Mouse (Mus musculus) macrophage (primary cell): ENCODE measurements around the gene Nxf1. TPM values are rescaled to one million over a fixed set of nuclear protein-coding genes. Genes with fewer than 3 reads are reported as not detected.
A peak's percentile ranks its signal among the peaks of the same experiment; 100 is the strongest.

Experiments
- H3K27ac ChIP-seq: fragments of 350-480 bp; formaldehyde crosslinking; 2 replicates; pipeline ENCODE4 v1.9.0; 2021
- H3K36me3 ChIP-seq: fragments of 350-480 bp; formaldehyde crosslinking; 2 replicates; pipeline ENCODE4 v1.9.0; 2021; ENCODE audit errors: inconsistent target
- H3K4me3 ChIP-seq: fragments of 350-480 bp; formaldehyde crosslinking; 2 replicates; pipeline ENCODE4 v1.9.0; 2021; ENCODE audit errors: inconsistent target
- H3K79me2 ChIP-seq: fragments of 350-480 bp; formaldehyde crosslinking; 2 replicates; pipeline ENCODE4 v1.9.0; 2021; ENCODE audit errors: inconsistent target
- WGBS: methylation state at CpG from one replicate; pipeline ENCODE4 v1.1.7; 2026; ENCODE audit warnings: inconsistent platforms; ENCODE audit not compliant: missing documents; 5-methylcytosine and 5-hydroxymethylcytosine counted together
- polyA plus RNA-seq: library from polyadenylated mRNA; stranded (reverse); fragments of 250-400 nt; gene quantifications from 3 replicates; pipeline ENCODE4 v1.2.4, GENCODE M21; 2018; ENCODE audit warnings: inconsistent platforms

Nxf1 gene
- polyA plus RNA-seq, 1 experiment from 2014 or later = 96.9 TPM

- H3K79me2 ChIP-seq = peaks cover 5% of the 10 kb centered on the region; the same call in 1 of the 2 replicates
- no peaks in the 10 kb centered on the region for H3K36me3 ChIP-seq
- 73% methylated on average over 10 of the region's 11 CpGs for WGBS
- no peak overlapping the region for H3K4me3 ChIP-seq
- 0 out of 2 replicates have a peak overlapping the region, but pooled peaks have one; percentile 84 for H3K27ac ChIP-seq
Measured at GRCm38 (mm10) chr19:8803879-8804660, 47.2 kb downstream of the Nxf1 start.

- 70% methylated on average over 5 of the region's 5 CpGs for WGBS
Measured at GRCm38 (mm10) chr19:8806810-8807209, 49.9 kb downstream of the Nxf1 start.

GRCm38 (mm10) chr19:8815812-8816211 lies 58.9 kb downstream of the Nxf1 start:
- Histone ChIP-seq H3K27ac (no peak overlapping the region), H3K4me3 (no peak overlapping the region), H3K36me3 (peaks cover 45% of the 10 kb centered on the region), H3K79me2 (peaks cover 64% of the 10 kb centered on the region)
- WGBS = 88% methylated on average over 9 of the region's 11 CpGs

More at GRCm38 (mm10) chr19:8806810-8807209, 49.9 kb downstream of the Nxf1 start:
- Histone ChIP-seq H3K27ac (peak overlapping the region; percentile 18), H3K4me3 (no peak overlapping the region), H3K36me3 (peaks cover 17% of the 10 kb centered on the region), H3K79me2 (peaks cover 5% of the 10 kb centered on the region; the same call in 1 of the 2 replicates)

GRCm38 (mm10) chr19:8817001-8817400 lies 60.1 kb downstream of the Nxf1 start:
- peaks cover 75% of the 10 kb centered on the region for H3K79me2 ChIP-seq
- H3K36me3 ChIP-seq = peaks cover 35% of the 10 kb centered on the region
- 68% methylated on average over 3 of the region's 3 CpGs for WGBS
- no peak overlapping the region for H3K4me3 ChIP-seq
- H3K27ac ChIP-seq = no peak overlapping the region

GRCm38 (mm10) chr19:8818301-8818798 lies 61.5 kb downstream of the Nxf1 start:
- WGBS = 17% methylated on average over 13 of the region's 14 CpGs
- H3K79me2 ChIP-seq = peaks cover 82% of the 10 kb centered on the region
- peaks cover 31% of the 10 kb centered on the region for H3K36me3 ChIP-seq
- H3K4me3 ChIP-seq = peak overlapping the region; percentile 95
- peak overlapping the region; percentile 96 for H3K27ac ChIP-seq

GRCm38 (mm10) chr19:8818801-8819595 lies 62.1 kb downstream of the Nxf1 start, which contains the start of gene Ttc9c:
TSS of gene Ttc9c (minus strand) at chr19:8819333.
- Histone ChIP-seq H3K27ac (peak within 1 kb of the TSS; percentile 96), H3K36me3 (peaks cover 31% of the 10 kb centered on the region), H3K79me2 (peaks cover 82% of the 10 kb centered on the region), H3K4me3 (peak within 1 kb of the TSS; percentile 95)
- 1% methylated on average over 32 of the region's 33 CpGs for WGBS

- 2% methylated on average over 70 of the region's 83 CpGs for WGBS
- Histone ChIP-seq H3K36me3 (peaks cover 35% of the 10 kb centered on the region), H3K79me2 (peaks cover 82% of the 10 kb centered on the region)
Measured at GRCm38 (mm10) chr19:8819596-8820423, 62.9 kb downstream of the Nxf1 start, which contains the start of gene Hnrnpul2. TSS of gene Hnrnpul2 (plus strand) at chr19:8820010.

More at GRCm38 (mm10) chr19:8819596-8820423, 62.9 kb downstream of the Nxf1 start, which contains the start of gene Hnrnpul2:
- peak within 1 kb of the TSS; percentile 95 for H3K4me3 ChIP-seq
- H3K27ac ChIP-seq = peak within 1 kb of the TSS; percentile 96

Other genes with a start within 250 kb of the Nxf1 start
- gene Slc22a8, start 165.8 kb upstream of the Nxf1 start, polyA plus RNA-seq = not detected in 3 replicates
- gene Slc22a6, start 139.0 kb upstream of the Nxf1 start, polyA plus RNA-seq = not detected in 3 replicates
- not detected in 3 replicates for gene Chrm1, start 93.3 kb upstream of the Nxf1 start, polyA plus RNA-seq
- gene Slc3a2, start 33.7 kb upstream of the Nxf1 start, polyA plus RNA-seq = 384 to 539 TPM (median 494 TPM) in 3 replicates
- 16.3 to 42.4 TPM (median 18.1 TPM) in 3 replicates for gene Wdr74, start 21.2 kb upstream of the Nxf1 start, polyA plus RNA-seq
- gene 1700092M07Rik, start 16.4 kb upstream of the Nxf1 start, polyA plus RNA-seq = not detected in 3 replicates
- 32.3 to 65.9 TPM (median 61.9 TPM) in 3 replicates for gene Stx5a, start 15.7 kb upstream of the Nxf1 start, polyA plus RNA-seq
- gene Tmem223, start 13.9 kb downstream of the Nxf1 start, polyA plus RNA-seq = 14.9 to 33.7 TPM (median 26.6 TPM) in 3 replicates
- 70.7 to 93.4 TPM (median 87.5 TPM) in 3 replicates for gene Tmem179b, start 17.4 kb downstream of the Nxf1 start, polyA plus RNA-seq
- 11.3 to 16.9 TPM (median 15.6 TPM) in 3 replicates for gene Taf6l, start 29.3 kb downstream of the Nxf1 start, polyA plus RNA-seq
- 87.6 to 127 TPM (median 98.0 TPM) in 3 replicates for gene Polr2g, start 41.5 kb downstream of the Nxf1 start, polyA plus RNA-seq
- 1.5 to 2.4 TPM (median 2.0 TPM) in 3 replicates for gene Zbtb3, start 45.5 kb downstream of the Nxf1 start, polyA plus RNA-seq
- gene Ttc9c, start 62.3 kb downstream of the Nxf1 start, polyA plus RNA-seq = 25.0 to 30.5 TPM (median 30.3 TPM) in 3 replicates
- gene Hnrnpul2, start 62.9 kb downstream of the Nxf1 start, polyA plus RNA-seq = 74.0 to 130 TPM (median 81.5 TPM) in 3 replicates
- 44.3 TPM in 1 of 3 replicates, not detected in the others for gene AC129217.1, start 72.7 kb downstream of the Nxf1 start, polyA plus RNA-seq
- 72.1 to 121 TPM (median 102 TPM) in 3 replicates for gene Bscl2, start 80.4 kb downstream of the Nxf1 start, polyA plus RNA-seq
- not detected in 3 replicates for gene Gng3, start 82.1 kb downstream of the Nxf1 start, polyA plus RNA-seq
- gene Lrrn4cl, start 93.7 kb downstream of the Nxf1 start, polyA plus RNA-seq = 0.09 to 0.10 TPM in 2 of 3 replicates, not detected in the other
- gene Ubxn1, start 114.4 kb downstream of the Nxf1 start, polyA plus RNA-seq = 160 to 383 TPM (median 167 TPM) in 3 replicates
- 33.7 to 44.5 TPM (median 41.3 TPM) in 3 replicates for gene Uqcc3, start 123.8 kb downstream of the Nxf1 start, polyA plus RNA-seq
- gene Lbhd1, start 126.7 kb downstream of the Nxf1 start, polyA plus RNA-seq = 1.5 to 3.7 TPM (median 2.5 TPM) in 3 replicates
- gene Gm49403, start 126.9 kb downstream of the Nxf1 start, polyA plus RNA-seq = not detected in 3 replicates
- gene 1810009A15Rik, start 131.8 kb downstream of the Nxf1 start, polyA plus RNA-seq = 48.2 to 79.8 TPM (median 50.8 TPM) in 3 replicates
- gene Gm49416, start 131.9 kb downstream of the Nxf1 start, polyA plus RNA-seq = not detected in 3 replicates
- gene Ints5, start 135.9 kb downstream of the Nxf1 start, polyA plus RNA-seq = 4.4 to 13.0 TPM (median 11.6 TPM) in 3 replicates
- 70.1 to 93.3 TPM (median 80.1 TPM) in 3 replicates for gene Ganab, start 141.0 kb downstream of the Nxf1 start, polyA plus RNA-seq
- gene B3gat3, start 163.3 kb downstream of the Nxf1 start, polyA plus RNA-seq = 38.7 to 45.8 TPM (median 41.0 TPM) in 3 replicates
- gene Rom1, start 172.3 kb downstream of the Nxf1 start, polyA plus RNA-seq = 1.3 to 2.3 TPM (median 1.9 TPM) in 3 replicates
- gene Eml3, start 172.5 kb downstream of the Nxf1 start, polyA plus RNA-seq = 17.0 to 32.0 TPM (median 23.3 TPM) in 3 replicates
- gene Mta2, start 184.8 kb downstream of the Nxf1 start, polyA plus RNA-seq = 63.1 to 68.2 TPM (median 63.7 TPM) in 3 replicates
- gene Tut1, start 196.8 kb downstream of the Nxf1 start, polyA plus RNA-seq = 11.5 to 14.4 TPM (median 13.4 TPM) in 3 replicates
- gene Eef1g, start 210.0 kb downstream of the Nxf1 start, polyA plus RNA-seq = 224 to 506 TPM (median 366 TPM) in 3 replicates
- 97.5 to 169 TPM (median 125 TPM) in 3 replicates for gene Ahnak, start 232.2 kb downstream of the Nxf1 start, polyA plus RNA-seq